Mouse (Mus musculus): ENCODE results near the gene Ilk.
A peak's percentile ranks its signal among the peaks of the same experiment; 100 is the strongest.

- TF ChIP-seq MEF2A (IDR thresholded peaks at IDR 0.05; ENCODE audit: extremely low read depth, insufficient replicate concordance, low read depth, low read length, poor library complexity, severe bottlenecking) (no peak), BHLHE40 (IDR thresholded peaks at IDR 0.05; ENCODE audit: borderline replicate concordance, low read depth, low read length) (peak; percentile 19; the same call in 1 of the 2 replicates), CTCF (IDR thresholded peaks at IDR 0.05 in 2 of 3, conservative IDR thresholded peaks at IDR 0.05 in 1 of 3; ENCODE audit: control insufficient read depth in 1 of 3, insufficient read depth in 1 of 3, low read depth in 2 of 3, low read length in 3 of 3, poor library complexity in 1 of 3, severe bottlenecking in 1 of 3) (no peak), POLR2A (IDR thresholded peaks at IDR 0.05; ENCODE audit: control insufficient read depth in 1 of 2, insufficient read depth in 1 of 2, low read depth in 1 of 2, low read length in 2 of 2, poor library complexity in 1 of 2) (peak; percentile 81 to 85), SMC3 (IDR thresholded peaks at IDR 0.05; ENCODE audit: low read depth, low read length) (no peak), E2F4 (IDR thresholded peaks at IDR 0.05; ENCODE audit: borderline replicate concordance, low read depth, low read length) (no peak), ZC3H11A (IDR thresholded peaks at IDR 0.05; ENCODE audit: low read depth, low read length) (no peak), USF2 (IDR thresholded peaks at IDR 0.05; ENCODE audit: borderline replicate concordance in 1 of 2, insufficient read depth in 1 of 2, low read depth in 1 of 2, low read length in 2 of 2) (no peak), ZKSCAN1 (IDR thresholded peaks at IDR 0.05; ENCODE audit: low read depth, low read length) (no peak), GATA1 (IDR thresholded peaks at IDR 0.05; ENCODE audit: low read depth, low read length) (no peak), ETS1 (IDR thresholded peaks at IDR 0.05; ENCODE audit: low read depth, low read length) (peak; percentile 62), RAD21 (IDR thresholded peaks at IDR 0.05; ENCODE audit: low read depth, low read length) (no peak), JUND (IDR thresholded peaks at IDR 0.05; ENCODE audit: low read depth, low read length) (no peak)
These were observed at the start of gene Ilk for GRCm38 (mm10) chr7:105736264-105736901.

Data from MEL (cell line).